Mouse (Mus musculus) heart, embryonic 15.5 days (tissue): ENCODE data around the gene Cfap70. TPM values are rescaled to one million over a fixed set of nuclear protein-coding genes. Genes with fewer than 3 reads are reported as not detected.

Experiments used
- ATAC-seq: fragments of 200-750 bp; cut with Nextera tagmentation; replicated peaks from 2 replicates; pipeline ENCODE4 v1.8.0; 2017; ENCODE audit warnings: low read depth, moderate TSS enrichment; ENCODE audit not compliant: insufficient number of reproducible peaks, insufficient read depth, low FRiP score
- H3K27ac ChIP-seq: fragments of 300-500 bp; sonication (generic); 2 replicates; pipeline ENCODE4 v1.5.1; 2015; ENCODE audit warnings: mild to moderate bottlenecking, inconsistent platforms
- H3K27me3 ChIP-seq: fragments of 300-500 bp; sonication (generic); 2 replicates; pipeline ENCODE4 v1.6.1; 2015; ENCODE audit warnings: inconsistent platforms
- H3K36me3 ChIP-seq: fragments of 300-500 bp; sonication (generic); 2 replicates; pipeline ENCODE4 v1.6.1; 2015; ENCODE audit warnings: mild to moderate bottlenecking, inconsistent platforms
- H3K4me1 ChIP-seq: fragments of 300-500 bp; sonication (generic); replicated peaks from 2 replicates; pipeline ENCODE4 v1.6.1; 2015; ENCODE audit warnings: inconsistent platforms
- H3K4me2 ChIP-seq: fragments of 300-500 bp; sonication (generic); 2 replicates; pipeline ENCODE4 v1.6.1; 2015; ENCODE audit warnings: inconsistent platforms, mild to moderate bottlenecking, moderate library complexity
- H3K4me3 ChIP-seq: fragments of 300-500 bp; sonication (generic); 2 replicates; pipeline ENCODE4 v1.5.1; 2015; ENCODE audit warnings: mild to moderate bottlenecking, inconsistent platforms
- H3K9ac ChIP-seq: fragments of 300-500 bp; sonication (generic); 2 replicates; pipeline ENCODE4 v1.6.1; 2015; ENCODE audit warnings: mild to moderate bottlenecking, inconsistent platforms
- H3K9me3 ChIP-seq: fragments of 300-500 bp; sonication (generic); replicated peaks from 2 replicates; pipeline ENCODE4 v1.6.1; 2016; ENCODE audit warnings: inconsistent platforms
- WGBS: fragments of 180-500 bp; shearing (Covaris S2); methylation state at CpG from one replicate; pipeline ENCODE4 v1.1.7; 2015; ENCODE audit warnings: mixed read lengths; 5-methylcytosine and 5-hydroxymethylcytosine counted together
- polyA plus RNA-seq: library from polyadenylated mRNA; unstranded; fragments of >200 nt; fragmentation: Nextera tagmentation; extraction: Ambion mirVana; gene quantifications from 2 replicates; pipeline ENCODE4 v1.2.1, GENCODE M21; 2015

Cfap70 gene
- polyA plus RNA-seq = 0.40 and 0.46 TPM in 2 replicates

GRCm38 (mm10) chr14:20451765-20452331 lies at the start of gene Cfap70:
Cfap70 (minus strand) TSS chr14:20452226.
- 4% methylated on average over 15 of the region's 15 CpGs for WGBS
- Histone ChIP-seq H3K4me3 (peak within 1 kb of the TSS; percentile 43), H3K4me2 (peak within 1 kb of the TSS; percentile 66), H3K9ac (peak within 1 kb of the TSS; percentile 17; the same call in 1 of the 2 replicates), H3K27me3 (no peaks in the 10 kb centered on the region), H3K4me1 (0 out of 2 replicates have a peak, but pooled peaks cover 7% of the 10 kb centered on the region), H3K27ac (no peak within 1 kb of the TSS), H3K9me3 (no peaks in the 10 kb centered on the region), H3K36me3 (peaks cover 13% of the 10 kb centered on the region)
- ATAC-seq = peak; percentile 47; the same call in 1 of the 2 replicates

GRCm38 (mm10) chr14:20499982-20500381 lies 48.0 kb upstream of the Cfap70 start:
- no peak overlapping the region for H3K9ac ChIP-seq
- peaks cover 35% of the 10 kb centered on the region for H3K36me3 ChIP-seq
- 90% methylated on average over 3 of the region's 3 CpGs for WGBS
- H3K4me1 ChIP-seq = no peaks in the 10 kb centered on the region
- H3K4me2 ChIP-seq = no peak overlapping the region
- no peak overlapping the region for H3K27ac ChIP-seq
- no peak overlapping the region for H3K4me3 ChIP-seq
- no peak for ATAC-seq
- no peaks in the 10 kb centered on the region for H3K27me3 ChIP-seq
- no peaks in the 10 kb centered on the region for H3K9me3 ChIP-seq

GRCm38 (mm10) chr14:20496603-20497002 lies 44.6 kb upstream of the Cfap70 start, which contains the start of gene Mss51:
Mss51 (minus strand) TSS chr14:20496901.
- Histone ChIP-seq H3K4me2 (no peak within 1 kb of the TSS), H3K9ac (no peak within 1 kb of the TSS), H3K4me3 (no peak within 1 kb of the TSS), H3K9me3 (no peaks in the 10 kb centered on the region), H3K27me3 (no peaks in the 10 kb centered on the region), H3K27ac (no peak within 1 kb of the TSS), H3K4me1 (no peaks in the 10 kb centered on the region), H3K36me3 (peaks cover 44% of the 10 kb centered on the region)
- 70% methylated on average over 2 of the region's 2 CpGs for WGBS
- no peak for ATAC-seq

GRCm38 (mm10) chr14:20486031-20486430 lies 34.0 kb upstream of the Cfap70 start:
- no peak overlapping the region for H3K27ac ChIP-seq
- H3K9me3 ChIP-seq = no peaks in the 10 kb centered on the region
- peaks cover 19% of the 10 kb centered on the region; the same call in 1 of the 2 replicates for H3K36me3 ChIP-seq
- no peaks in the 10 kb centered on the region for H3K27me3 ChIP-seq
- H3K4me3 ChIP-seq = no peak overlapping the region
- ATAC-seq = no peak
- no peak overlapping the region for H3K9ac ChIP-seq
- 93% methylated on average over 5 of the region's 5 CpGs for WGBS
- no peak overlapping the region for H3K4me2 ChIP-seq
- H3K4me1 ChIP-seq = no peaks in the 10 kb centered on the region

GRCm38 (mm10) chr14:20482051-20482751 lies 30.2 kb upstream of the Cfap70 start:
- H3K4me3 ChIP-seq = no peak overlapping the region
- ATAC-seq = no peak
- peaks cover 16% of the 10 kb centered on the region; the same call in 1 of the 2 replicates for H3K36me3 ChIP-seq
- peaks cover 9% of the 10 kb centered on the region for H3K4me1 ChIP-seq
- 87% methylated on average over 7 of the region's 7 CpGs for WGBS
- no peak overlapping the region for H3K9ac ChIP-seq
- H3K9me3 ChIP-seq = no peaks in the 10 kb centered on the region
- no peak overlapping the region for H3K27ac ChIP-seq
- H3K4me2 ChIP-seq = no peak overlapping the region
- no peaks in the 10 kb centered on the region for H3K27me3 ChIP-seq

- H3K4me1 ChIP-seq = peaks cover 13% of the 10 kb centered on the region
- no peaks in the 10 kb centered on the region for H3K27me3 ChIP-seq
- no peak overlapping the region for H3K4me3 ChIP-seq
- 20% methylated on average over 5 of the region's 5 CpGs for WGBS
- H3K9me3 ChIP-seq = no peaks in the 10 kb centered on the region
- ATAC-seq = no peak
- no peak overlapping the region for H3K27ac ChIP-seq
- H3K36me3 ChIP-seq = peaks cover 11% of the 10 kb centered on the region; the same call in 1 of the 2 replicates
- no peak overlapping the region for H3K9ac ChIP-seq
- no peak overlapping the region for H3K4me2 ChIP-seq
Measured at GRCm38 (mm10) chr14:20481211-20481610, 29.2 kb upstream of the Cfap70 start.

GRCm38 (mm10) chr14:20480195-20480579 lies 28.2 kb upstream of the Cfap70 start:
- Histone ChIP-seq H3K27me3 (no peaks in the 10 kb centered on the region), H3K4me2 (peak overlapping the region; percentile 82), H3K4me3 (peak overlapping the region; percentile 67), H3K27ac (peak overlapping the region; percentile 80), H3K36me3 (peaks cover 11% of the 10 kb centered on the region; the same call in 1 of the 2 replicates), H3K9ac (peak overlapping the region; percentile 70), H3K9me3 (no peaks in the 10 kb centered on the region), H3K4me1 (peaks cover 13% of the 10 kb centered on the region)
- no peak for ATAC-seq
- 73% methylated on average over 1 of the region's 1 CpGs for WGBS

- H3K27ac ChIP-seq = peak within 1 kb of the TSS; percentile 80
- H3K36me3 ChIP-seq = peaks cover 7% of the 10 kb centered on the region; the same call in 1 of the 2 replicates
- H3K9me3 ChIP-seq = no peaks in the 10 kb centered on the region
- peak within 1 kb of the TSS; percentile 70 for H3K9ac ChIP-seq
- H3K4me3 ChIP-seq = peak within 1 kb of the TSS; percentile 67
- no peaks in the 10 kb centered on the region for H3K27me3 ChIP-seq
- peaks cover 13% of the 10 kb centered on the region for H3K4me1 ChIP-seq
- under 1% methylated on average over 48 of the region's 48 CpGs for WGBS
- ATAC-seq = peak; percentile 86
- H3K4me2 ChIP-seq = peak within 1 kb of the TSS; percentile 82
Measured at GRCm38 (mm10) chr14:20479291-20480194, 27.5 kb upstream of the Cfap70 start, which contains the start of gene Anxa7. Anxa7 (minus strand) TSS chr14:20480133.

GRCm38 (mm10) chr14:20478801-20479200 lies 26.8 kb upstream of the Cfap70 start:
- peak; percentile 55 for ATAC-seq

GRCm38 (mm10) chr14:20478385-20478784 lies 26.4 kb upstream of the Cfap70 start:
- 0 out of 2 replicates have a peak, but pooled peaks cover 3% of the 10 kb centered on the region for H3K36me3 ChIP-seq
- no peak for ATAC-seq
- H3K4me3 ChIP-seq = peak overlapping the region; percentile 67
- H3K4me2 ChIP-seq = peak overlapping the region; percentile 82
- no peak overlapping the region for H3K9ac ChIP-seq
- H3K9me3 ChIP-seq = no peaks in the 10 kb centered on the region
- 40% methylated on average over 3 of the region's 3 CpGs for WGBS
- peak overlapping the region; percentile 80 for H3K27ac ChIP-seq
- peaks cover 13% of the 10 kb centered on the region for H3K4me1 ChIP-seq
- no peaks in the 10 kb centered on the region for H3K27me3 ChIP-seq

More at GRCm38 (mm10) chr14:20478801-20479200, 26.8 kb upstream of the Cfap70 start:
- no peaks in the 10 kb centered on the region for H3K27me3 ChIP-seq
- 0 out of 2 replicates have a peak, but pooled peaks cover 7% of the 10 kb centered on the region for H3K36me3 ChIP-seq
- peak overlapping the region; percentile 67 for H3K4me3 ChIP-seq
- no peaks in the 10 kb centered on the region for H3K9me3 ChIP-seq
- peak overlapping the region; percentile 70 for H3K9ac ChIP-seq
- 4% methylated on average over 7 of the region's 7 CpGs for WGBS
- peaks cover 13% of the 10 kb centered on the region for H3K4me1 ChIP-seq
- peak overlapping the region; percentile 82 for H3K4me2 ChIP-seq
- H3K27ac ChIP-seq = peak overlapping the region; percentile 80
